Mouse (Mus musculus) granulocyte monocyte progenitor cell, adult 5-6 weeks (primary cell): Measurements from ENCODE around the gene Gon7. TPM values are rescaled to one million over a fixed set of nuclear protein-coding genes. Genes with fewer than 3 reads are reported as not detected.
A peak's percentile ranks its signal among the peaks of the same experiment; 100 is the strongest.

Experiments used
- ATAC-seq: replicated peaks from 2 replicates; pipeline ENCODE4 v1.8.0; 2016; ENCODE audit warnings: mild to moderate bottlenecking, moderate TSS enrichment, inconsistent platforms; ENCODE audit not compliant: poor library complexity, severe bottlenecking
- total RNA-seq, 2 experiments: library from RNA; stranded (forward) in 1 of 2; stranded (reverse) in 1 of 2; fragments of 200-712, 200-1000 nt in 1 of 2; fragments of >200 nt in 1 of 2; fragmentation: Nextera tagmentation in 1 of 2; gene quantifications; 2 replicates each; pipeline ENCODE4 v1.2.3; 2014 to 2017

Gene Gon7
- total RNA-seq, 2 experiments from 2014 or later = 19.2 to 22.2 TPM

DNA sequence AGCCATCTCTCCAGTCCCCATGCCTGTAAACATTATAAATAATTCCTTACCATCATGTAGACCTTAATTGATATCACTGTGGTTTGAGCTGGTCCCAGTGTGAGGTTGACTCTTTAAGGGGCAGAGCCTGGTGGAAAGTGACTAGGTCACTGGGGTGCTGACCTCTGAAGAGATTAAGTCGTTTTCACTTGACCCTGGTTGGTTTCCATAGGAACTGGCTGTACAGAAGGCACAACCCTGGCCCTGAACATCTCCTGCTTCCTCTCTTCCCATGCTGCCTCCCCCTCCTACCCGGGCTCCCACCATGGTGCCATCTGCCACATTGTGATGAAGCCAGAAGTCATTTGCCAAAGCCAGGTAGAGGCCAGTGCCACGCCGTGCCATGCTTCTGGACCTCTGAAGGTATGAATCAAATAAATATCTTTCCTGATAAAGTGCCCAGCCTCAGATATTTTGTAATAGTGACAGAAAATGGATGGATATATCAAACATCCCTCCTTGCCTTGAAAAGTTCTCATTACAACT is 46.7 kb downstream of the Gon7 start:
- no peak for ATAC-seq

DNA sequence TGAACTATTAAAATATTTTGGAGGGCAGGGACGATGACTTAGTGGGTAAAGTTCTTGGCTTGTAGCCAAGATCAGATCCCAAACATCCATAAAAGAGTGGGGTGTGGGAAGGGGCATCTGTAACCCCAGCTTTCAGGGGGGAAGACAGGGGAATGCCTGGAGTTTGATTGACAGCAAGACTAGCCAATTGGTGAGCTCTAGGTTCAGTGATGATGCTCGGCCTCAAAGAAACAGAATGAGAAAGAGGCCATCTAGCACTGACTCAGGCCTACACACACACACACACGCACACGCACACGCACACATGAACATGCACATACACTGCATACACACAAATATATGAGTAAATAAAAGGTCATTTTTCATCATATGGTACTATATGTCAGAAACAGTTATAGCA is 47.7 kb downstream of the Gon7 start:
- ATAC-seq = no peak

GRCm38 (mm10) chr12:102708220-102708619 is 49.4 kb downstream of the Gon7 start:
- ATAC-seq = no peak

GRCm38 (mm10) chr12:102706833-102707463 is 50.7 kb downstream of the Gon7 start:
- no peak for ATAC-seq

- ATAC-seq = no peak
Measured at GRCm38 (mm10) chr12:102705906-102706640, 51.5 kb downstream of the Gon7 start.

DNA sequence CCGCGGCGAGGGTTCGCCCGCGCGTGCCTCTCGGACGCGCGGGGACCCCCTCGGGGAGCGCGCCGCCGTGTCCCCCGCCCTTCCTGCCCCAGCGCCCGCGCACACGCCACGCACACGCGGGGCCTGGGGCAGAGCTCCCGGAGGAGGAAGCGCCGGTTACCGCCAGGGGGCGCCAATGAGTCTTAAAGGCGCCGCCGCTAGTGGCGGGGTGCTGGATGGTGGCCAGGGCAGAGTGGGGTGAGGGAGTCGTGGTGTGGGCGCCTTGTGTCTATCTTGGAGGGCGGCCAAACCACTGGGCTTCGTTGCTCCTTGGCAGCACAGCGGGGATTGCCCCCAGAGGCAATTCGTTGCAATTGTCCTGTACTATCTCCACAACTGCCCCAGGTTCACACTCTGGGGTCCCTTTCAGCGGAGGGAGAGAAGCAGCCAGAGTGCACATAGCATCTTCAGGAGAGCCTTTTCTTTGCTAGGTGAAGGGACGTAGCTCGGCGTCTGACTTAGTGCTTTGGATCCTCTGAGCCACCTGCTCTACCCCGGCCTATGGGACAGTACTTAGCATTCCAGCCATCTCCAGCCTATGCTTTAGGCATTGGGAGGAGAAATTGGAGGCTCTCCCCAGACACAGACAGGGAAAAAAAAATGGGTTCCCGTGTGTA is 52.3 kb downstream of the Gon7 start:
- peak; percentile 72 for ATAC-seq

GRCm38 (mm10) chr12:102704457-102705198 is 53.0 kb downstream of the Gon7 start, which contains the start of gene Itpk1:
Gene Itpk1, minus strand, starts transcription at chr12:102704930.
- peak; percentile 33 for ATAC-seq

- ATAC-seq = 0 out of 2 replicates have a peak, but pooled peaks have one; percentile 6
Measured at GRCm38 (mm10) chr12:102703921-102704408, 53.6 kb downstream of the Gon7 start.

DNA sequence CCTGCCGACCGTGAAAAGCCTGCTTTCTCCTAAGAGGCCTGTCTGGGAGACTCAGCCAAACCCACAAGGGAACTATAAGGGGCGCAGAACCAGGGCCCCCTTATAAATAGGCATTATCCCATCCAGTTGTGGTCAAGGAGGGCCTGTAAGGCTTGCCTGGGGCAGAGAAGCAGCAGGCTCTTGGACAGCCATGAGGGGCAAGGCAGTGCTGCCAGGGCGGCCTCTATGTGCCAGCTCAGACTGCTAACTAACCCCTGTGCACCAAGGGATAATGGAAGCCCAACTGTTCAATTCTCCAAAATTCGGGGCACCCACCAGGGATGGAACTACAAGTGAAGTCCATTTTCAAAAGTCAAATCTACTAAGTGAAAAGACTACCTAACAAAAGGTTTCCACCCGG is 54.2 kb downstream of the Gon7 start:
- ATAC-seq = no peak

Other genes with a start within 250 kb of the Gon7 start
- not detected in 2 replicates for gene Chga, start 202.8 kb downstream of the Gon7 start, total RNA-seq (2014; fragmentation: Nextera tagmentation)
- gene Chga, start 202.8 kb downstream of the Gon7 start, total RNA-seq (2017) = not detected in 2 replicates
- gene Itpk1, start 52.9 kb downstream of the Gon7 start, total RNA-seq (2014; fragmentation: Nextera tagmentation) = 19.1 and 26.0 TPM in 2 replicates
- gene Itpk1, start 52.9 kb downstream of the Gon7 start, total RNA-seq (2017) = 13.0 and 16.4 TPM in 2 replicates
- gene Moap1, start 14.1 kb downstream of the Gon7 start, total RNA-seq (2014; fragmentation: Nextera tagmentation) = 11.0 and 11.1 TPM in 2 replicates
- gene Moap1, start 14.1 kb downstream of the Gon7 start, total RNA-seq (2017) = 9.3 and 15.6 TPM in 2 replicates
- gene Tmem251, start 14.0 kb downstream of the Gon7 start, total RNA-seq (2014; fragmentation: Nextera tagmentation) = 6.5 and 8.7 TPM in 2 replicates
- 8.0 and 9.3 TPM in 2 replicates for gene Tmem251, start 14.0 kb downstream of the Gon7 start, total RNA-seq (2017)
- not detected in 2 replicates for gene Gm28051, start within 50 bp of the Gon7 start, total RNA-seq (2014; fragmentation: Nextera tagmentation)
- gene Gm28051, start within 50 bp of the Gon7 start, total RNA-seq (2017) = not detected in 2 replicates
- 35.6 and 43.9 TPM in 2 replicates for gene Ubr7, start 164 bp upstream of the Gon7 start, total RNA-seq (2014; fragmentation: Nextera tagmentation)
- 48.8 and 58.8 TPM in 2 replicates for gene Ubr7, start 164 bp upstream of the Gon7 start, total RNA-seq (2017)
- 6.6 and 9.7 TPM in 2 replicates for gene Gm20604, start 869 bp upstream of the Gon7 start, total RNA-seq (2014; fragmentation: Nextera tagmentation)
- 7.3 and 8.3 TPM in 2 replicates for gene Gm20604, start 869 bp upstream of the Gon7 start, total RNA-seq (2017)
- 13.0 and 15.8 TPM in 2 replicates for gene Btbd7, start 120.7 kb upstream of the Gon7 start, total RNA-seq (2014; fragmentation: Nextera tagmentation)
- 15.8 and 18.2 TPM in 2 replicates for gene Btbd7, start 120.7 kb upstream of the Gon7 start, total RNA-seq (2017)
- not detected in 2 replicates for gene Cox8c, start 141.5 kb upstream of the Gon7 start, total RNA-seq (2014; fragmentation: Nextera tagmentation)
- gene Cox8c, start 141.5 kb upstream of the Gon7 start, total RNA-seq (2017) = not detected in 2 replicates
- gene Unc79, start 191.1 kb upstream of the Gon7 start, total RNA-seq (2014; fragmentation: Nextera tagmentation) = not detected in 2 replicates
- gene Unc79, start 191.1 kb upstream of the Gon7 start, total RNA-seq (2017) = not detected in 2 replicates